Mouse (Mus musculus) embryonic fibroblast, embryonic 13.5 days (primary cell): ENCODE measurements at regions not wholly inside any gene's neighbourhood (a gene's known extent, or its start where the extent isn't known, plus 50 kb on each side); places are given as distances from the start of the nearest gene placed in this dataset.

Experiments used
- CTCF ChIP-seq: IDR thresholded peaks from 2 replicates; pipeline ENCODE4 v1.5.1; 2011; ENCODE audit warnings: mild to moderate bottlenecking, control low read depth, low read length, moderate library complexity, borderline replicate concordance; ENCODE audit not compliant: insufficient read depth
- POLR2A ChIP-seq: IDR thresholded peaks from 2 replicates; pipeline ENCODE4 v1.6.1; 2011; ENCODE audit warnings: low read depth, mild to moderate bottlenecking, control low read depth, low read length, moderate library complexity

DNA sequence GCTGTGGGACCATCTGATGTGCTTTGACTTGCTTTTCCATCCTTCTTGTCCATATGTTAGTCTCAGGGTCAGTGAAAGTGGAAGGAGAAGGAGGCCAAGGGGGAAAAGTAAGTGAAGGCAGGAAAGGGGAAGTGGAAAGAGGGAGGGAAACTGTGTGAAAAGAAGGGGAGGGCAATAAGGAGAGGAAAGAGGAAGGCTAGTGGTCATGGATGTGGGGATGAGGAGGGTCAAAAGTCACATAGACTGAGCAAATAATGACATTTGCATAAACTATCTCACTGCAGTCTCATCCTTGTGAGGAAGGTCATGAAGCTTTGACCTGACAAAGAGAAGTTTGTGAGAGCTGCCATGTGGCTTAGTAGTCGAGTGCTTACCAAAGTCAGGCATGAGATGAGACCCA is 63.4 kb upstream of the Ap1s2 start:
- TF ChIP-seq CTCF (no peak), POLR2A (no peak)
